In genomic region chr8:13492198-13492995, GRCm38 (mm10) we compare ENCODE assay signal across 8 mouse cellular contexts. TPM values are rescaled to one million over a fixed set of nuclear protein-coding genes. Genes with fewer than 3 reads are reported as not detected.
A peak's percentile ranks its signal among the peaks of the same experiment; 100 is the strongest.
DNase-seq lines count a peak whose midpoint lies in the region; ATAC-seq and TF ChIP-seq lines count a peak whose summit lies in the region.
"Had no signal": no experiment of that assay in that cellular context is flagged by ENCODE, and none has a peak within 500 bp of the region (broad histone marks: within the 10 kb centered on the region; RNA-seq: fewer than 3 reads in every experiment).

No protein-coding gene starts in this region.

- no peak overlapping the region for H3K27ac ChIP-seq in heart, embryonic 10.5 days
- H3K27ac ChIP-seq in kidney, postnatal 0 days = no peak overlapping the region
- H3K27ac ChIP-seq: limb, embryonic 15.5 days had no signal

- ATAC-seq in kidney, postnatal 0 days (replicated peaks; ENCODE audit: low FRiP score, low read depth) = peak; percentile 65
- ATAC-seq in frontal cortex, adult (ENCODE audit: low TSS enrichment) = no peak

- H3K27me3 ChIP-seq in heart, embryonic 10.5 days (ENCODE audit: insufficient read depth, poor library complexity, severe bottlenecking) = peaks cover 51% of the 10 kb centered on the region
- no peaks in the 10 kb centered on the region for H3K27me3 ChIP-seq in kidney, postnatal 0 days (ENCODE audit: insufficient read depth, low read length)

- no peaks in the 10 kb centered on the region for H3K36me3 ChIP-seq in heart, embryonic 10.5 days
- H3K36me3 ChIP-seq in kidney, postnatal 0 days (ENCODE audit: insufficient read depth, low read length) = no peaks in the 10 kb centered on the region
- H3K36me3 ChIP-seq: limb, embryonic 15.5 days had no signal

- H3K4me3 ChIP-seq in heart, embryonic 10.5 days = peak overlapping the region; percentile 70
- H3K4me3 ChIP-seq in kidney, postnatal 0 days (replicated peaks; ENCODE audit: low read depth, low read length) = 0 out of 2 replicates have a peak overlapping the region, but pooled peaks have one; percentile 58

- peak overlapping the region; percentile 61 for H3K4me2 ChIP-seq in kidney, postnatal 0 days (ENCODE audit: low read length)

- H3K4me1 ChIP-seq in heart, embryonic 10.5 days = peaks cover 48% of the 10 kb centered on the region
- H3K4me1 ChIP-seq in kidney, postnatal 0 days (replicated peaks; ENCODE audit: insufficient read depth, low read length) = no peaks in the 10 kb centered on the region

- TF ChIP-seq CTCF in kidney, postnatal 0 days (IDR thresholded peaks at IDR 0.05; ENCODE audit: low read depth) = peak; percentile 26; the same call in 1 of the 2 replicates

- WGBS in heart, embryonic 10.5 days = 36% methylated on average over 9 of the region's 9 CpGs
- WGBS in kidney, postnatal 0 days = 47% methylated on average over 9 of the region's 9 CpGs

- no peaks in the 10 kb centered on the region for H3K9me3 ChIP-seq in heart, embryonic 10.5 days
- H3K9me3 ChIP-seq in kidney, postnatal 0 days (replicated peaks; ENCODE audit: low read length) = no peaks in the 10 kb centered on the region
- H3K9me3 ChIP-seq: limb, embryonic 15.5 days had no signal

- DNase-seq in 3134 (ENCODE audit: extremely low read depth, insufficient read length, low spot score) = peak; percentile 28
- peak; percentile 81 for DNase-seq in adrenal gland, adult 2 months
- DNase-seq in heart, embryonic 10.5 days (ENCODE audit: low spot score) = no peak
- peak; percentile 63 for DNase-seq in kidney, postnatal 0 days (ENCODE audit: low spot score)
- peak; percentile 53 for DNase-seq in retina, adult 2 months (ENCODE audit: low read depth, low spot score)
- no peak for DNase-seq in cerebellum, postnatal 25 days

- no peak overlapping the region for H3K9ac ChIP-seq in kidney, postnatal 0 days (ENCODE audit: low read depth, low read length)
- H3K9ac ChIP-seq: limb, embryonic 15.5 days had no signal

RNA-seq across cellular contexts. Expression of gene Gas6, which starts 1.9 kb away (rescaled TPM):
- 100 to 1,000 TPM; 127 to 450 TPM for total RNA-seq in adrenal gland, adult 2 months (2021)
- polyA plus RNA-seq in adrenal gland, adult 2 months (2012; rRNA removed) = 260 and 429 TPM in 2 replicates
- polyA plus RNA-seq in heart, embryonic 10.5 days (2016; fragmentation: Nextera tagmentation; extraction: Ambion mirVana) = 13.8 and 23.3 TPM in 2 replicates
- polyA plus RNA-seq in kidney, postnatal 0 days (2015; fragmentation: Nextera tagmentation; extraction: Ambion mirVana) = 153 and 166 TPM in 2 replicates

RNA-seq across cellular contexts. Expression of gene Tmem255b, which starts 57.4 kb away (rescaled TPM):
- 1 to 10 TPM in 1 of 2 experiments, under 1 TPM in 1; 0.49 to 1.4 TPM for total RNA-seq in adrenal gland, adult 2 months (2021)
- polyA plus RNA-seq in adrenal gland, adult 2 months (2012; rRNA removed) = 3.2 and 5.7 TPM in 2 replicates
- polyA plus RNA-seq in heart, embryonic 10.5 days (2016; fragmentation: Nextera tagmentation; extraction: Ambion mirVana) = 0.18 TPM in 1 of 2 replicates, not detected in the other
- polyA plus RNA-seq in kidney, postnatal 0 days (2015; fragmentation: Nextera tagmentation; extraction: Ambion mirVana) = 1.1 and 1.5 TPM in 2 replicates

Comparison
In these comparisons a context has a peak if more than half of its experiments do, and no peak if none do; other contexts are left out.
1. DNase-seq: peak in 3134 (single experiment), adrenal gland, adult 2 months (single experiment), kidney, postnatal 0 days (single experiment) and retina, adult 2 months (single experiment); none in heart, embryonic 10.5 days (single experiment) and cerebellum, postnatal 25 days (0 of 2).